Mouse (Mus musculus): ENCODE measurements around the gene Antxrl. TPM values are rescaled to one million over a fixed set of nuclear protein-coding genes. Genes with fewer than 3 reads are reported as not detected.

Antxrl gene
- total RNA-seq (2022) = not detected

- no peak for DNase-seq
Observed at GRCm38 (mm10) chr14:34052516-34052915, at the start of gene Antxrl. Antxrl (plus strand) TSS chr14:34052707.

GRCm38 (mm10) chr14:34015063-34015462 lies 37.4 kb upstream of the Antxrl start, which contains the start of gene Gm30083:
Gm30083 (minus strand) TSS chr14:34015182.
- no peak for DNase-seq

DNA sequence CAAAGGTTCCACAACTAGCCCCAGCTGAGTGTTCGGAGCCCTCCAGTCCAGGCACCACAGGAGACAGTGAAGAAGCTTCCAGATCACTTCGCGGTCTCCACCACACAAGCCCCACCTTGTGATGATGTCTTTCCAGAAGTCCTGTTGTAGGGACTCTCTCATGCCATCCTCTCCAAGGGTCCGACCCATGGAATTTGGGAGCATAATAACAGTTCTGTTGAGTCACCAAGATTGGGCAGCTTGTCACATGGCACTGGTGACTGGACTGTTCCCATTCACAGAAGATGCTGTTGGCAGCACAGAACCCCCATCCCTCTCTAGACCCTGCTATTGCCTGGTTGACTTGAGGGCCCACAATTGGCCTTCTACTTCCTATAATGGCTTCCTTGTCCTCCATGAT lies 36.1 kb upstream of the Antxrl start, which contains the start of gene Gm5460:
Gene Gm5460, plus strand, starts transcription at position 378 of the 400 bp plus-strand sequence.
- no peak for DNase-seq

- DNase-seq = no peak
Observed at GRCm38 (mm10) chr14:34016938-34017337, 35.6 kb upstream of the Antxrl start.

DNA sequence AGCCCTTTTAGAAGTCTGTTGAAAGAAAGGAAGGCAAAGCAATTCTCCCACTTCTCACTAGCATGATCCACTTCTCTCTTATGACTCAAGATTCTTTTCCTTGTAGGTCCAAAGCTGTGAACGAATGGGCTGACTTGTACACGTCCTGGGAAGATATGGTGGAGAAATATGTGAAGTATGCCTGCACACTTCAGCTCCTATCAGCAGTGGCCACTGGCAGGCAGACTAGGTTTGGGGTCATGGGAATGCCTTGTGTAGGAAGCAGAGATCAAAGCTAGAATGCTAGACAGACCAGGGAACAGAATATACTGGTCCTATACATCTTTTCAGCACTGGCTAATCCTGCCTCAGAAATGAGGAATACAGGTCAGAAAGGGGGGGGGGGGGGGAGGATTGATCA lies 25.8 kb upstream of the Antxrl start:
- no peak for DNase-seq

DNA sequence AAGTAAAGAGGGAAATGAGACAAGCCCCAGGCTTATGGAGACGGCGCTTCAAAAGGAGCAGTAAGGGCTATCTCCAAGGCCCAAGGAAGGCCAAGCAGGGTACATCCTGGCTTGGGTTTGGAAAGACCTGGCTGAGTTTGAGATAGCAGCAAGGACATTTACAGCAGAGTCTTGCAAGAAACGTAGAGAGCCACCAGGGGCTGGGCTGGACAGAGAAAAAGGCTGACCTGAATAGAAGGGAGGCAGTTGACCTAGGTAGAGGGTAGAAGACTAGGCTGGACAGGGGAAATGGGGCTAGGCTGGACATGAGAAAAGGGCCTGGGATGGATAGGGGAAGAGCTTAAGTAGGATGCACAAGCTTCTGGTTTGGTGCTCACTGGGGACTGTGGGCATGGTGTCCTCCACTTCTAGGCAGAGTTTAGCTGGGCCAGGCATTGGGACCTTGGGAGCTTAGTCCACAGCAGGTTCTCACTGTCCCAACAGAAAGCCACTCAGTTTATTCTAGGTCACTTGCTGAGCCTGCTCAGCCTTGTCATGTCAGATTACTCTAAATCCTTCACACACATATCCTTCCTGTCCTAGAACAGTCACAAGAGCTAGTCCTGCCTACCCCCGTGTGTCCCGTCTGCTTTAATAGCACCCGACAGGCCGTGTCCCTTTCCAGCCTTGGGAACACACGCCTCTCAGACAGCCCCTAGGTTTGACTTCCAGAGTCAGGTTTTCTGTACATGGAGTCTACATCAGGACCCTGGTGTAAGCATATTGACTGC lies 18.5 kb upstream of the Antxrl start:
- DNase-seq = peak; percentile 56

GRCm38 (mm10) chr14:34041241-34041640 lies 11.3 kb upstream of the Antxrl start:
- no peak for DNase-seq

- DNase-seq = no peak
Observed at GRCm38 (mm10) chr14:34043341-34043740, 9.2 kb upstream of the Antxrl start.

GRCm38 (mm10) chr14:34050101-34050779 lies 2.3 kb upstream of the Antxrl start:
- DNase-seq = no peak

DNA sequence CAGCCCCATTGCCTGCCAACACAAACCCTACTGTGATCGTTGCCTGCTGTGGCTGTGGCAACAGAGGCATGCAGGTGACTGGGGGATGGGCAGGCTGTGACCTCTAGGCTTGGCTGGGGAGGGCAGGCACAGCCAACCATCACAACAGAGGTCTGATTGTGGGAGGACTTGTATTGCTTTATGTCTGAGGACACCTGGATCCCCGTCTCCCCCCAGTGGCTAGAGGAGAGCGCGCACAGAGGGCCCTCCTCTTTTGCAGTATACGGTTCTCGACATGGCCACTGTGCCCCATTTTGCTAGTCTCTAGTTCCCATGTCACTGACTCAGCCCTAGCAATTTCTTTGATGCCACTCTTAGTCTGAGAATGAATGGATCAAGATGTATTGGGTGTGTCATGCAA lies 19.2 kb downstream of the Antxrl start:
- DNase-seq = no peak

DNA sequence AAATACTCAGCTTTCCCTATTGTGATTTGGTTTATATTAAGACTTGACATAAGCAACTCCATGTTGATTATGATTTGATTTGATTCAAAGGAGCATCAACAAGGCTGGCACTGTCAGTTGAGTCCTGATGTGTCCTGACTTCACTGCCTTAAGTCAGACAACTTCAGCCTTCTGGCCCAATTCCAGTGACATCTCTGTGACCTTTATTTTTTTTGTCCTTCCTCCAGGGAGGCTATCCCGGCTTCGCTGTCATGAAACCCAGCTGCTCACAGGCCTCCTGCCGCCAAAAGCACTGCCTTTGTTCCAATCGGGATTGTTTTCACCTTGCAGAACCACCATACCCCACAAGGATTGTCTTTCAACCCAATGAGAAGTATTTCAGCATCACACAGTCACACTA lies 22.8 kb downstream of the Antxrl start:
- no peak for DNase-seq

- DNase-seq = no peak
Observed at GRCm38 (mm10) chr14:34077222-34077621, 24.7 kb downstream of the Antxrl start.

- no peak for DNase-seq
Observed at GRCm38 (mm10) chr14:34078293-34078692, 25.8 kb downstream of the Antxrl start.

DNA sequence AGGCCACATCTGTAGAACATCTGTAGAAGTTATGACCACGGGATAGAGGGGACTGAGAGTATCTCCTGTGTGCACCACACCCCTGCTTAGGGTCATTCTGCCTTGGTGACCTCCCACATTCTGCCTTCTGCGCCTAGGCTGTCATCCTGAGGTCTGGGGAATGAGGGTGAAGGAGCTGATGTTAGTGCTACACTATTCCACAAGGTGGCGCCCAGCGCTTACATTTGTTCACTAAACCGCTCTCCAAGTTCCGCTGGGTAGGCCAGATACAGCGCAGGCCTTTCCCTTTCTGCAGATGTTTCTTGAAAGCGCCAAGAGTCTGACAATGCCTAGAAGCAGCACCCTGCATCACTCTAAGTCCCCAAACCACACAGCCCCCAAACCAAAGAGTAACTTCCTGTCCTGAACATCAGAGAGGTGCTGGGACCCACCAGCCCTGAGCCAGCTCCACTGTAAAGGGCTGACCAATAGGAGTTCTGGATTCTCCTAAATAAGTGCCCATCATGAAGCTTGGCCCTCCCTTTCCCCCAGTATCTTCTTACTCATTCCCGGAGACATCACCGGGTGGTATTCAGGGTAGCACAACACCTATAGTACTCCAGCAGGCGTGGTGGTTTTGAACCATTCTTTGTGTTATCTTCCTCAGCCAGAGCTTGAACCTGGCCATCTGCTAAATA lies 28.0 kb downstream of the Antxrl start:
- DNase-seq = peak; percentile 42

DNA sequence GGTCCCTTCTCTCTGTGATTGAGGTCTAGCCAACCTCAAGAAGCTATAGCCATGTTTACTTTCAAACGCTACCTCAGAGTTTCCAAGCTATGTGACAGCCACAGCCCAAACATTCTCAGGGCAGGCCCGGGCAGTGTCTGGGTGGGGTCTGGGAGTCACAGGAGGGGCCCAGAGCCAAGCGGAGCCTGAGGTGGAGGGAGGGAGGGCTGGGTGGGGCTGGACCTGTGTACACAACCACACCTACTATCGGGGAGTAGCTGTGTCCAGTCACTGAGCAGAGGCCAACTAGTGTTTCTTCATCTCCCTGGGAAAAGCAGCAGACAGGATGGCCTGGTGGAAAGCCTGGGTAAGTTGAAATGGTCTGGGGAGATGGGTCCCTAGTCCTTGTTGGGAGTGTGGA lies 33.2 kb downstream of the Antxrl start, which contains the start of gene Anxa8:
Gene Anxa8, plus strand, starts transcription at position 251 of the 400 bp plus-strand sequence.
- DNase-seq = no peak

- no peak for DNase-seq
Observed at GRCm38 (mm10) chr14:34086806-34087205, 34.3 kb downstream of the Antxrl start.

GRCm38 (mm10) chr14:34087856-34088398 lies 35.4 kb downstream of the Antxrl start:
- DNase-seq = no peak

DNA sequence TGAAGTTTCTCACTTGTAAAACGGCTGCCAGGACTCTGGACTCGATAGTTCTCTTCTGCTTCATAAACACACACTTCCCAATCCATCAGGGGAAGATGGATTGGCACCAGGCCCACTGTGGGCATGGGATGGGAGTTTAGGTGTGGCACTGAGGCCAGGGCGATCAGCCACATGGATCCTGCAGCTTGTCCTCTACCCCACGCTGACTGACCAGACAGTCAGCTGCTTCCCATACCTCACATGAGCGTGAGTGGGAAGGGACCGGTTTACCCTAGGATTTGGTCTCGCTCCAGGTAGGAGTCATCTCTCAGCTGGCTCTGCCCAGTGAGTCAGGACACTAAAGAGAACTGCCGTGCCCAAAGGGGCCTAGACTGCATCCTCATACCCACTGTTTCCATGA lies 37.3 kb downstream of the Antxrl start:
- DNase-seq = no peak

DNA sequence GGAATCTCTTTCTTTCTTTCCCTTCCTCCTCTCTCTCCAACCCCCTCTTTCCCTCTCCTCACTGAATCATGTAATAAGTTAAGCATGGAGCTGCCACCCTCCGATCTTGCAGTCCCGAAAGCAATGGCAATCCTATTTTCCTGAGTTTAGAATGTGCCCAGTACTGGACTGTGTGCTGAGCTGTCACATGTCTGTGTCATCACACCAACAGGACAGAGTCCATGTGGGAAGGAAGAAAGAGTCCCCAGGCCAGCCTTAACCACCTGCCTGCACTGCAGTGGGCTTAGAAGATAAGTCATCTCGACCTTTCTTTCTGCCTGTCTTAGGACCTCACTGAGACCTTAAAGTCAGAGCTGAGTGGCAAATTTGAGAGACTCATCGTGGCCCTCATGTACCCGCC lies 39.0 kb downstream of the Antxrl start:
- DNase-seq = no peak

- DNase-seq = no peak
Observed at GRCm38 (mm10) chr14:34092856-34093255, 40.3 kb downstream of the Antxrl start.

DNA sequence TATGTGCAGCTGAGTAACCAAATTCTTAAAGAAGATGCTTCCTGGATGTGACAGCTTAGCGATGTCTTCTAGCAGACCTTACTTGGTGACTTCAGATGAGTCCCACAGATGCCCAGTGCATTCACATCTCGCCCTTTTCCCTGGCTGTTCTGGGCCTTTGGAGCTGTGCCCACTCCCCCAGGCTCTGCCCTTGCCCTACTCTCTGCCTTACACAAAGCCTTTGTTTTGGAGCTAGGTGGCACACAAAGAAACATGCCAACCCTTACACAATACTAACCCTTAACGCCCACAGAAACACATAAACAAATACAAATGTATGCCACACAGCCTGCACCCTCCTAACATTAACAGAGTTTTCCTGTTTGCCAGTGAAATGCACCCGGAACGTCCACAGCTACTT lies 43.7 kb downstream of the Antxrl start:
- DNase-seq = no peak

DNA sequence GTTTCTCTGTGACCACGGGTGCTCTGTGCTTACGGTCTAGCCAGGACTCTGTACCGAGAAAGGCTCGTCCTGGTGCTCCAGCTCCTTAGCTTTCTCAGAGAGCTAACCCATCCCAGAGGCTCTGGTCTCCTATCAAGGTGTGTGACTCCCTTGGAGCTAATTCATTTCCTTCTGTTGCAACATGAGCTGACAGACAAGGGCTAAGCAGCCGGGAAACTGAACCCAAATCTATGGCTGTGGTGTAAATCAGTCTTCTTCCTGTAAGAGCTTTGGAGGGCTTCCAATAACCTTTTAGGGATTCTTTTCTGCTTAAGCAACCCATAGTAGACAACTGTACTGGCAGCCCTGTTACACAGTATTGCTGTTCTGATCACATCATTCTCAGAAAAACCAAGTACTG lies 50.1 kb downstream of the Antxrl start, which contains the start of gene A630023A22Rik:
Gene A630023A22Rik, minus strand, starts transcription at position 154 of the 400 bp plus-strand sequence.
- DNase-seq = no peak

- DNase-seq = no peak
Observed at GRCm38 (mm10) chr14:34103855-34104254, 51.3 kb downstream of the Antxrl start.

All from adrenal gland, adult 8-10 months (tissue).